Mouse (Mus musculus) erythroblast, adult 5-6 weeks (primary cell): ENCODE results near the gene Nid2. TPM values are rescaled to one million over a fixed set of nuclear protein-coding genes. Genes with fewer than 3 reads are reported as not detected.

Experiments used
- ATAC-seq: replicated peaks from 2 replicates; pipeline ENCODE4 v1.8.0; 2016; ENCODE audit warnings: moderate number of reproducible peaks, mild to moderate bottlenecking, moderate TSS enrichment, inconsistent platforms; ENCODE audit not compliant: poor library complexity, low FRiP score, severe bottlenecking
- total RNA-seq, 2 experiments: library from RNA; stranded (forward) in 1 of 2; stranded (reverse) in 1 of 2; fragments of 150-400 nt in 1 of 2; fragments of 200-764, 138-1000 nt in 1 of 2; gene quantifications; 2 replicates each; pipeline versions ENCODE4 v1.2.3 to v1.2.4; 2015 to 2017; ENCODE audit warnings: low replicate concordance in 2 of 2

The Nid2 gene
- total RNA-seq (2015; ENCODE audit: low replicate concordance) (3.1 TPM in 1 of 2 replicates, not detected in the other), total RNA-seq (2017; ENCODE audit: low replicate concordance) (0.84 TPM in 1 of 2 replicates, not detected in the other)

- no peak for ATAC-seq
Measured at GRCm38 (mm10) chr14:19751025-19751771, at the start of gene Nid2. Nid2 (plus strand) TSS chr14:19751265.

- no peak for ATAC-seq
Measured at GRCm38 (mm10) chr14:19701546-19701945, 49.5 kb upstream of the Nid2 start.

- no peak for ATAC-seq
Measured at GRCm38 (mm10) chr14:19705649-19706048, 45.4 kb upstream of the Nid2 start.

- ATAC-seq = 0 out of 2 replicates have a peak, but pooled peaks have one; percentile 67
Measured at GRCm38 (mm10) chr14:19706454-19706853, 44.6 kb upstream of the Nid2 start.

- no peak for ATAC-seq
Measured at GRCm38 (mm10) chr14:19706997-19707396, 44.1 kb upstream of the Nid2 start.

GRCm38 (mm10) chr14:19707721-19708507 is 43.2 kb upstream of the Nid2 start:
- no peak for ATAC-seq

- ATAC-seq = no peak
Measured at GRCm38 (mm10) chr14:19709161-19709560, 41.9 kb upstream of the Nid2 start.

GRCm38 (mm10) chr14:19711771-19712170 is 39.3 kb upstream of the Nid2 start:
- no peak for ATAC-seq

GRCm38 (mm10) chr14:19713067-19713466 is 38.0 kb upstream of the Nid2 start:
- ATAC-seq = no peak

- no peak for ATAC-seq
Measured at GRCm38 (mm10) chr14:19719077-19719476, 32.0 kb upstream of the Nid2 start.

- ATAC-seq = no peak
Measured at GRCm38 (mm10) chr14:19720044-19720611, 30.9 kb upstream of the Nid2 start.

- ATAC-seq = no peak
Measured at GRCm38 (mm10) chr14:19728278-19728677, 22.8 kb upstream of the Nid2 start.

GRCm38 (mm10) chr14:19728737-19729136 is 22.3 kb upstream of the Nid2 start:
- no peak for ATAC-seq

- ATAC-seq = no peak
Measured at GRCm38 (mm10) chr14:19732097-19732496, 19.0 kb upstream of the Nid2 start.

GRCm38 (mm10) chr14:19733490-19734282 is 17.4 kb upstream of the Nid2 start:
- no peak for ATAC-seq

GRCm38 (mm10) chr14:19735303-19735702 is 15.8 kb upstream of the Nid2 start:
- no peak for ATAC-seq

- no peak for ATAC-seq
Measured at GRCm38 (mm10) chr14:19737568-19737967, 13.5 kb upstream of the Nid2 start.

GRCm38 (mm10) chr14:19738094-19738843 is 12.8 kb upstream of the Nid2 start:
- ATAC-seq = no peak
